27 mouse cellular contexts compared by ENCODE assay signal in the genomic region with DNA sequence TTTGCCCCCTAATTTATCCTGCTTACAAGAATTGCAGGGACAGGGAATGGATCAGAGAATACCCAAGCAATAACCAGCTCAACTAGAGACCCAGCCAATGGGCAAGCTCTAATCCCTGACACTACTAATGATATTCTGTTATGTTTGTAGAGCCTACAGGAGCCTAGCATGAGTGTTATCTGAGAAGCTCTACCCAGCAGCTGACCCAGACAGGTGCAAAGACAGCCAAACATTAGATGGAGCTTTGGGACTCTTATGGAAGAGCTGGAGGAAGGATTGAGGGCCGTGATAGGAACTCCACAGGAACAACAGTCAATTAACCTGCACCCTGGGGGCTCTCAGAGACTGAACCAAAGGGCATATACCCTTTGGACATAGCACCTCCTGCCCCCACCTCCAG.
"Had no signal": no experiment of that assay in that cellular context is flagged by ENCODE, and none has a peak within 500 bp of the region (broad histone marks: within the 10 kb centered on the region; RNA-seq: fewer than 3 reads in every experiment).

No protein-coding gene starts in this region.

- H3K9me3 ChIP-seq: embryonic facial prominence, embryonic 12.5 days; embryonic facial prominence, embryonic 13.5 days; embryonic facial prominence, embryonic 15.5 days; forebrain, embryonic 10.5 days; forebrain, embryonic 12.5 days; forebrain, embryonic 15.5 days; heart, embryonic 10.5 days had no signal

- H3K4me3 ChIP-seq: embryonic facial prominence, embryonic 12.5 days; embryonic facial prominence, embryonic 13.5 days; embryonic facial prominence, embryonic 15.5 days; erythroblast, embryonic 14.5 days; forebrain, embryonic 10.5 days; forebrain, embryonic 12.5 days; forebrain, embryonic 15.5 days; gastrocnemius, adult 2 months; heart, adult 2 months; heart, embryonic 10.5 days had no signal

- H3K4me1 ChIP-seq: embryonic facial prominence, embryonic 12.5 days; embryonic facial prominence, embryonic 15.5 days; forebrain, embryonic 10.5 days; heart, embryonic 10.5 days had no signal

- H3K9ac ChIP-seq: embryonic facial prominence, embryonic 12.5 days; embryonic facial prominence, embryonic 13.5 days; embryonic facial prominence, embryonic 15.5 days; forebrain, embryonic 12.5 days; forebrain, embryonic 15.5 days had no signal

- H3K27ac ChIP-seq: embryonic facial prominence, embryonic 12.5 days; embryonic facial prominence, embryonic 13.5 days; embryonic facial prominence, embryonic 15.5 days; forebrain, embryonic 10.5 days; forebrain, embryonic 12.5 days; gastrocnemius, adult 2 months; heart, adult 2 months; heart, embryonic 10.5 days had no signal

- H3K4me2 ChIP-seq: embryonic facial prominence, embryonic 12.5 days; embryonic facial prominence, embryonic 13.5 days; embryonic facial prominence, embryonic 15.5 days; forebrain, embryonic 12.5 days; forebrain, embryonic 15.5 days; heart, embryonic 11.5 days had no signal

- H3K27me3 ChIP-seq: embryonic facial prominence, embryonic 12.5 days; embryonic facial prominence, embryonic 13.5 days; embryonic facial prominence, embryonic 15.5 days; forebrain, embryonic 12.5 days; forebrain, embryonic 15.5 days had no signal

- H3K36me3 ChIP-seq: embryonic facial prominence, embryonic 12.5 days; embryonic facial prominence, embryonic 13.5 days; embryonic facial prominence, embryonic 15.5 days; forebrain, embryonic 10.5 days; forebrain, embryonic 12.5 days; forebrain, embryonic 15.5 days; heart, embryonic 10.5 days had no signal

- ATAC-seq: forebrain, embryonic 14.5 days; forebrain, embryonic 15.5 days; forebrain, embryonic 16.5 days had no signal

- DNase-seq: cerebellum, adult 2 months; cerebellum, adult 8-10 months; cerebellum, adult 9-10 months; cerebellum, adult 9-11 months; cerebellum, postnatal 10 days; cerebellum, postnatal 14 days; cerebellum, postnatal 25 days; cerebellum, postnatal 36 days; embryo, embryonic 11 days; gastrocnemius, adult 2 months; gastrocnemius, postnatal 10 days; gastrocnemius, postnatal 14 days; gastrocnemius, postnatal 36 days; heart, adult 11 months; heart, adult 18-20 months; heart, adult 2 months had no signal
